Mouse (Mus musculus): ENCODE measurements around the gene Efs.

DNA sequence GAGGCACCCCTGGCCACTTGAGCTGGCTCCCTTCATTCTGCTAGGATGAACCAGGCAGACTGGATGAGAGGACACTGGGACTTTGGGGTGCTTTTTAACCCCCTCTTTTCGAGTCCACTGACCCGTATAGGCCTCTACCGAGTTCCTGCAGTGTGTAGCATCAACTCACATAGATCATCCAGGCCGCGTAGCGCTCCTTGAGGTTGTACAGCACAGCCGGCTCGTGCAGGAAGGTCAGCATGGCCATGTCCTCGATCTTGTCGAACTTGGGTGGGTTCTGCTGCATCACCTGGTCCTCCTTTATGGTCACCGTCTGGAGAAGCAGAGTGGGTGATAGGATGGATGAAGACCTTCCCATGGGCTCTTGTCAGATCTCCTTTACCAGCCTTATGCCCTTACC, 37.8 kb upstream of the Efs start:
- TF ChIP-seq POLR2A (IDR thresholded peaks at IDR 0.05; ENCODE audit: insufficient read depth, low read depth, low read length) = peak; percentile 63; the same call in 1 of the 2 replicates
- no peak for TF ChIP-seq CTCF (IDR thresholded peaks at IDR 0.05)

Data from heart, adult 2 months (tissue).